Mouse (Mus musculus): ENCODE data around the gene Zmpste24. TPM values are rescaled to one million over a fixed set of nuclear protein-coding genes. Genes with fewer than 3 reads are reported as not detected.
A peak's percentile ranks its signal among the peaks of the same experiment; 100 is the strongest.

Zmpste24 gene
- total RNA-seq, 2 experiments from 2014 or later: 16.1 to 17.2 TPM

GRCm38 (mm10) chr4:121033006-121033405 lies 65.0 kb downstream of the Zmpste24 start:
- no peak for DNase-seq

GRCm38 (mm10) chr4:121031440-121031839 lies 66.6 kb downstream of the Zmpste24 start:
- no peak for DNase-seq

GRCm38 (mm10) chr4:121029632-121030031 lies 68.4 kb downstream of the Zmpste24 start:
- no peak for DNase-seq

GRCm38 (mm10) chr4:121028659-121029392 lies 69.2 kb downstream of the Zmpste24 start:
- DNase-seq: peak; percentile 16

- no peak for DNase-seq
Observed at GRCm38 (mm10) chr4:121028146-121028545, 69.9 kb downstream of the Zmpste24 start.

- no peak for DNase-seq
Observed at GRCm38 (mm10) chr4:121025681-121026080, 72.4 kb downstream of the Zmpste24 start.

- no peak for DNase-seq
Observed at GRCm38 (mm10) chr4:121023941-121024340, 74.1 kb downstream of the Zmpste24 start.

- DNase-seq: no peak
Observed at GRCm38 (mm10) chr4:121023464-121023863, 74.6 kb downstream of the Zmpste24 start.

GRCm38 (mm10) chr4:121021911-121022310 lies 76.1 kb downstream of the Zmpste24 start:
- no peak for DNase-seq

GRCm38 (mm10) chr4:121020040-121020790 lies 77.8 kb downstream of the Zmpste24 start:
- no peak for DNase-seq

GRCm38 (mm10) chr4:121018250-121018649 lies 79.8 kb downstream of the Zmpste24 start:
- DNase-seq: no peak

GRCm38 (mm10) chr4:121016928-121017657 lies 80.9 kb downstream of the Zmpste24 start, which contains the start of gene Smap2:
TSS of gene Smap2 (minus strand) at chr4:121017247.
- peak; percentile 98 for DNase-seq

GRCm38 (mm10) chr4:121016021-121016898 lies 81.8 kb downstream of the Zmpste24 start:
- no peak for DNase-seq

- DNase-seq: no peak
Observed at GRCm38 (mm10) chr4:121015268-121015659, 82.8 kb downstream of the Zmpste24 start.

GRCm38 (mm10) chr4:121014594-121015267 lies 83.3 kb downstream of the Zmpste24 start:
- DNase-seq: no peak

GRCm38 (mm10) chr4:121010770-121011549 lies 87.1 kb downstream of the Zmpste24 start:
- DNase-seq: no peak
